Mouse (Mus musculus) mammary gland, adult 2 months (tissue): Measurements from ENCODE around the gene Med25. TPM values are rescaled to one million over a fixed set of nuclear protein-coding genes. Genes with fewer than 3 reads are reported as not detected.

Experiments
- polyA plus RNA-seq: library from polyadenylated mRNA; depleted of rRNA; stranded (reverse); fragments of >200 nt; gene quantifications from 2 replicates; pipeline ENCODE4 v1.2.3, GENCODE M21; 2012; ENCODE audit warnings: low replicate concordance; rRNA removed

Gene Med25
- 108 and 237 TPM in 2 replicates for polyA plus RNA-seq

GRCm38 (mm10) chr7:44892276-44892921 is at the start of gene Med25:
Med25 (minus strand) TSS chr7:44892712.

DNA sequence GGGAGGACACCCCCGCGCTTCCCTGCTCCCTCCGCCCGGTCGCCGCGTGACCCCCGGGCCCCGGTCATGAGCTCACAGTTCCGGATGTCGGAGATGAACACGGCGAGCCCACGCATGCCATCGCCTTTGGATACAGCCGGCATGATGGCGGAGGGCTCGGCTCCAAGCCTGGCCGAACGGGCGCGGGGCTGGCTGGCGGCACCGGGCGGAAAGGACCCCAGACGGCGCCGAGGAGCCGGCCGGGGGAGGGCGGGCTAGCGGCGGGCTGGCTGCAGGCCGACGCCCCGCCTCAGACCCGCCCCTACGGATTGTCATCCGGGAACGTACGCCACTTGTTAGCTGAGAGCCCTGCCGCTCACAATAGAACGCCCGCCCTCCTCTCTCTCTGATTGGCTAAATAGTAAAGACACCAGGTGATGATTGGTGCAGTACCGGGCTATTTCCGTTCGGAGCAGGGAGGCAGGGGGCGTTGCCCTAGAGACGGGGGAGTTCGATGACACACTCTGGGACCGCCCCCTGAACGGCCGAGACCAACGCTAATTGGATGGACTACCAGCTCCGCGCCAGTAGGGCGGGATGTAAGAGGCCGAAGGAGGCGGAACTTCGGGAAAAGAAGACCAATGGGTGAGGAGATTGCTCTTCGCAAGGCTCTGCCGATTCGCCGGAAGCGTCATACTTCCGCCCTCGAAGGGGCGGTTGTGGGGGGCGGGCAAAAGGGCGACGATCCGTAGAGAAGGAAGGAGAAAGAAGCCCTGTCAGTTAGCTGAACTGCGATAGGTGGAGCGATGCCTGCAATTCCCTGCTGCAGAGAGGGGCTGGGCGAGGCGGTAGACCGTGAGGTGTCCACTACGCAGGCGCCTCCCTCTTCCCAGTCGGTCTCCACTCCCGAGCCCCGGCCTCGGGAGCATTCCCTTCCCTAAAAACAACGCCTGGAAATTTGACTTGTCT is 37.0 kb upstream of the Med25 start, which contains the start of gene Ap2a1:
TSS of gene Ap2a1 (minus strand) at position 293 of the 948 bp plus-strand sequence.

GRCm38 (mm10) chr7:44895593-44896434 is 3.3 kb upstream of the Med25 start, which contains the start of gene Fuz:
Fuz (plus strand) TSS chr7:44896079.

GRCm38 (mm10) chr7:44869697-44870528 is 22.6 kb downstream of the Med25 start, which contains the start of gene Ptov1:
Ptov1 (minus strand) TSS chr7:44869788.

GRCm38 (mm10) chr7:44857042-44857552 is 35.4 kb downstream of the Med25 start, which contains the start of gene Pnkp:
Pnkp (plus strand) TSS chr7:44857139.

DNA sequence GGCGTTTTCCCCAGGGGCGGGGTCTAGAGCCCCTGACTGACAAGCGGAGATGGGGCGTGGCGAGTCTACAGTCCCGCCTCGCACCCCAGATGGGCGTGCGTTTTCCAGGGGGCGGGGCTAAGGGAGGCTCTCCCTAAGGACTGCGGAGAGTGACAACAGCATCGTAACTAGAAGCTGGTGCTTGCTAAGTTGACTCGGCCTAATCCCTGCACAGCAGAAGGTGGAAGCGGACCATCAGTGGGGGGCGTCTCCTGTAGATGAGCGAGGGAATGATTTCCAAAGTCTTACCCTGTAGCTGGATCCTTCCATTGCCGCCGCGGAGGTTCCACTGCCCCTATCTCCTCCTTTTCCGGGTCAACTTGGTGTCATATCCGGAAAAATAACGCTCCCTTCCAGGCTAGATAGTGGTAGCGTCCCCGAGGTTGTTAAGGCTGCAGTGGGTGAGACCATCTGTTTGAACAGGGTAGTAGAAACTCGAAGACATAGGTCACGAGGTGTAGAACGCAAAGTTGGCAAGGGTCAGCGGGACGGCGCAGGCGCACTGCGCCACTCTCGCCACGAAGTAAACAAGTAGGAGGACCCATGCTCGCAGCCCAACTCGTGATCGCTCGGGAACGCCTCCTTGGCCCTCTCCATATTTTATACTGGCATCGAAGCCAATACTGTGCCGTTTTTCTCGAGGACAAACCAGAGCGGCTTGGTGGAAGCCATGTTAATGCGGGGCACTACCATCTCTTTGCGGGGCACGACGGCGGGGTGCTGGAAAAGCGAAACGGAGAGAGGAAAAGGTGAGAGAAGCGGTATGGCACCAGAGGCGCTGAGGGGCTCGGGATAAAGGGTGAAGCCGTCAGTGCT is 43.7 kb downstream of the Med25 start, which contains the start of the genes Akt1s1 and Tbc1d17:
TSS of gene Akt1s1 (plus strand) at position 431 of the 855 bp plus-strand sequence.
TSS of gene Tbc1d17 (minus strand) at position 519 of the 855 bp plus-strand sequence.

Other genes starting within 250 kb of the Med25 start
- 8.5 and 15.5 TPM in 2 replicates for gene Myh14, start 221.9 kb downstream of the Med25 start, polyA plus RNA-seq
- not detected in 2 replicates for gene Izumo2, start 184.0 kb downstream of the Med25 start, polyA plus RNA-seq
- gene Vrk3, start 144.3 kb downstream of the Med25 start, polyA plus RNA-seq = 43.8 and 48.7 TPM in 2 replicates
- gene Zfp473, start 141.7 kb downstream of the Med25 start, polyA plus RNA-seq = 0.11 and 0.13 TPM in 2 replicates
- 64.4 and 76.1 TPM in 2 replicates for gene Nup62, start 76.6 kb downstream of the Med25 start, polyA plus RNA-seq
- gene Il4i1, start 76.3 kb downstream of the Med25 start, polyA plus RNA-seq = 51.1 and 162 TPM in 2 replicates
- 250 and 576 TPM in 2 replicates for gene Atf5, start 76.1 kb downstream of the Med25 start, polyA plus RNA-seq
- 67.1 and 282 TPM in 2 replicates for gene Akt1s1, start 43.7 kb downstream of the Med25 start, polyA plus RNA-seq
- gene Tbc1d17, start 43.6 kb downstream of the Med25 start, polyA plus RNA-seq = 115 and 138 TPM in 2 replicates
- gene Pnkp, start 35.6 kb downstream of the Med25 start, polyA plus RNA-seq = 39.0 and 104 TPM in 2 replicates
- gene Ptov1, start 22.9 kb downstream of the Med25 start, polyA plus RNA-seq = 230 and 261 TPM in 2 replicates
- gene Fuz, start 3.4 kb upstream of the Med25 start, polyA plus RNA-seq = 65.1 and 103 TPM in 2 replicates
- 87.8 and 112 TPM in 2 replicates for gene Ap2a1, start 36.8 kb upstream of the Med25 start, polyA plus RNA-seq
- gene Tsks, start 50.5 kb upstream of the Med25 start, polyA plus RNA-seq = 0.19 and 0.26 TPM in 2 replicates
- gene Cpt1c, start 82.1 kb upstream of the Med25 start, polyA plus RNA-seq = 34.3 and 34.4 TPM in 2 replicates
- gene Prmt1, start 93.9 kb upstream of the Med25 start, polyA plus RNA-seq = 97.1 and 118 TPM in 2 replicates
- 120 and 136 TPM in 2 replicates for gene Irf3, start 104.9 kb upstream of the Med25 start, polyA plus RNA-seq
- gene Bcl2l12, start 106.0 kb upstream of the Med25 start, polyA plus RNA-seq = 38.7 and 59.9 TPM in 2 replicates
- gene Scaf1, start 123.7 kb upstream of the Med25 start, polyA plus RNA-seq = 58.3 and 111 TPM in 2 replicates
- 201 and 278 TPM in 2 replicates for gene Rras, start 125.2 kb upstream of the Med25 start, polyA plus RNA-seq
- gene Prr12, start 160.2 kb upstream of the Med25 start, polyA plus RNA-seq = 7.2 and 19.0 TPM in 2 replicates
- gene Nosip, start 169.7 kb upstream of the Med25 start, polyA plus RNA-seq = 75.7 and 106 TPM in 2 replicates
- gene Prrg2, start 170.0 kb upstream of the Med25 start, polyA plus RNA-seq = 74.1 and 134 TPM in 2 replicates
- 147 and 250 TPM in 2 replicates for gene Rcn3, start 199.5 kb upstream of the Med25 start, polyA plus RNA-seq
- 251 and 271 TPM in 2 replicates for gene Fcgrt, start 211.1 kb upstream of the Med25 start, polyA plus RNA-seq
- 167 and 309 TPM in 2 replicates for gene Rps11, start 231.7 kb upstream of the Med25 start, polyA plus RNA-seq
- gene Rpl13a, start 236.0 kb upstream of the Med25 start, polyA plus RNA-seq = 1,471 and 2,886 TPM in 2 replicates
- gene Gm45713, start 243.5 kb upstream of the Med25 start, polyA plus RNA-seq = 0.93 and 17.5 TPM in 2 replicates
- 166 and 183 TPM in 2 replicates for gene Flt3l, start 243.7 kb upstream of the Med25 start, polyA plus RNA-seq